Mouse (Mus musculus) urinary bladder, postnatal 14 days (tissue): ENCODE results near the gene Hsd17b11.
A peak's percentile ranks its signal among the peaks of the same experiment; 100 is the strongest.
"Not testable (repeated sequence)": the region's sequence is repeated elsewhere in the genome, so short reads cannot be mapped to it uniquely, and the experiment has no call there.

Source experiments
- DNase-seq: peaks from one replicate; pipeline ENCODE4 v3.0.0; 2021; ENCODE audit warnings: low spot score

The Hsd17b11 gene

GRCm38 (mm10) chr5:104035824-104036223 is 14.1 kb upstream of the Hsd17b11 start:
- no peak for DNase-seq

- DNase-seq = no peak
Measured at GRCm38 (mm10) chr5:104035066-104035465, 13.3 kb upstream of the Hsd17b11 start.

GRCm38 (mm10) chr5:104032434-104033097 is 10.8 kb upstream of the Hsd17b11 start:
- no peak for DNase-seq

DNA sequence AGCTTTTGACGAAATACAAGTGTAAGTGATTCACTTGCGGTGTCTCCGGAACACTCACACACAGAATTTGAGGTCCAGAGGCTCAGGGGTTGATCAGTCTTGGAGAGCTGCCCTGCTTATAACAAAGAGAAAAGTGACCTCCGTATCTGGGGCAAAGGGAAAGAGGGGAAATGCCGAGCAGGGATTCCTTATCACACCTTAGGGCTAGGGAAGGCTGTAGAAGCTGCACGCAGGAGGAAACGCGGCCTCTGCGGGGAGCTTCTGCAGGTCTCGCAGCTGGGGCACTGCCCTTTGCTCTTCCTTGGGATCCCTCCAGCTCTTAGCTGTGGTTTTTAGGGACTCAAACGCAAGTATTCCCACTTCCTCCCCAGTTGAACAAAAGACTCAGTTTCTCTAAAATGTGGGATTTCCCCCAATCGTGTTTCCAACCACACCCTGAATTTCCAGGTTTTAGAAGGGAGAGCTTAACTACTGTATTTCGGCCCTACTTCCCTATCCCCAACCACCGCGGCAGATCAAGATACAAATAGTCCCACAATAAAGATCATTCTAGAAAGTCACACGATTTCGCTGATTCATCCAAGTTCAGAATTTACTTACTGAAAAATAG is 3.6 kb upstream of the Hsd17b11 start:
- no peak for DNase-seq

DNA sequence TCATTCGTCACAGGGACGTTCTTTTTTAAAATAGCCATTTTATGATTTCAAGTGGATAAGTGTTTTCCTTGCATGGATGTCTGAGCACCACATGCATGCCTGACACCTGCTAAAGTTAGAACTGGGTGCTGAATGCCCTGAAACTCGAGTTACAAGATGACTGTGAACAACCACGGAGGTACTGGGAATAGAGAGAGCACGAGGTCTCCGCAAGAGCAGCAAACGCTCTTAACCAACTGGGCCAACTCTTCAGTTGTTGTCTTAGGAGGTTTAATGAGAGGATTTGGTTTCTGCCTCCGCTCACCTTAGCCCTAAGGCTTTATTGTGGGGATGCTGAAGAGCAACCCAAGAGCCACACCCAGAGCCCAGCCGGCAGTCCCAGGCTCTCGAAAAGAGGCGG is 3.0 kb upstream of the Hsd17b11 start:
- no peak for DNase-seq

GRCm38 (mm10) chr5:104024193-104024592 is 2.5 kb upstream of the Hsd17b11 start:
- not testable (repeated sequence) for DNase-seq

GRCm38 (mm10) chr5:104023289-104024020 is 1.7 kb upstream of the Hsd17b11 start:
- DNase-seq = no peak

- DNase-seq = no peak
Measured at GRCm38 (mm10) chr5:104022558-104022957, 839 bp upstream of the Hsd17b11 start.

DNA sequence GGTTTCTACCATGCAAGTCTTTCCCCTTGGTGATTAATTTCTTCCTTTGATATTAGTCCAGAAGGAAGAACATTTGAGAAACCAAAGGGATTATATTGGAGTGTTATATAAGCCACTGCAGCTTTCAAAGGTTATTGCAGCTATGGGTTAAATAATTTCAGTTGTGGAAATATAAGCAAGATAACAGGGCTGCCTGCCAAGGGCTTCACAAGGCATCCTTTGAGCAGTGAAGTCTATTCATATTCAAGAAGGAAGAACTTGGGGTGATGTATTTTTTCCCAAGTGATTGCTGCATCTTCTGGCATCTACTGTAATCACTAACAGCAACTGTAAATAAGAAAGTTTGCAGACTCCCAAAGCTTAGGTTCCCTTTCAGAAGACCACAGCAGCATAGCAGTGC is 10.3 kb downstream of the Hsd17b11 start:
- no peak for DNase-seq

GRCm38 (mm10) chr5:104010261-104010660 is 11.5 kb downstream of the Hsd17b11 start:
- no peak for DNase-seq

DNA sequence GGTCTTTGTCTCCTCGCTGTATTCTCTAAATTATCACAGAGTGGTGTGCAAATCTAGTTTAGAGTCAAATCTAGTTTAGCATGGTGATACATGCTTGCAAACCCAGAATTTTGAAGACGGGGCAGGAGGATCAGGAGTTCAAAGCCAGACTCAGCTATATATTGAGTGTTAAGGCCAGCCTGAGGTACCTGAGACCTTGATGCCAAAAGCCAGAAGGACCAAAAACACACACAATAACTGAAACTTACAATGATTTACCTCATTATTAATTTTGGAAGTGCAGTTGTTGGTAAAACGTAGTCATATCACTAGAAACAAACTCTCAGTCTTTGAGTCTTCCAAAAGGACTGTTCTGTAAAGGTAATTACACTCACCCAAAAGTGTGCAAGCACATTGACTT is 12.3 kb downstream of the Hsd17b11 start:
- DNase-seq = no peak

DNA sequence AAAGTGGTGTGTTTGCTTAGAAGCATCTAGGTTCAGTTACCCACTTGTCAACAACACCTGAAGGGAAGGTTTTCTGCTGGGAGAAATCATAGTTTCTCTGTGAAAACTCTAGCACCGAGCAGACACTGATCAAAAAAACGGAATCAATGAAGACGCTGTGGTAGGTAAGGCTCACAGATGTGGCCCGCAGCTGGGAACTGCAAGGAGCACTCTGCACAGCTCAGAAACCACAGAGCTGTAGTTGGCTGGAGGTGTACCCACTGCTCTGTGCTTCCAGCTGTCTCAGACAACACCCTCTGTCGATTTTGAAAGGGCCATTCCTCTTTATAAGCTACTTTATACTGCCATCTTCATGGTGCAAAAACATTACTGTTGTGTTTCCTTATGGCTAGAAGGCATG is 13.9 kb downstream of the Hsd17b11 start:
- no peak for DNase-seq

GRCm38 (mm10) chr5:104006811-104007210 is 14.9 kb downstream of the Hsd17b11 start:
- DNase-seq = no peak

DNA sequence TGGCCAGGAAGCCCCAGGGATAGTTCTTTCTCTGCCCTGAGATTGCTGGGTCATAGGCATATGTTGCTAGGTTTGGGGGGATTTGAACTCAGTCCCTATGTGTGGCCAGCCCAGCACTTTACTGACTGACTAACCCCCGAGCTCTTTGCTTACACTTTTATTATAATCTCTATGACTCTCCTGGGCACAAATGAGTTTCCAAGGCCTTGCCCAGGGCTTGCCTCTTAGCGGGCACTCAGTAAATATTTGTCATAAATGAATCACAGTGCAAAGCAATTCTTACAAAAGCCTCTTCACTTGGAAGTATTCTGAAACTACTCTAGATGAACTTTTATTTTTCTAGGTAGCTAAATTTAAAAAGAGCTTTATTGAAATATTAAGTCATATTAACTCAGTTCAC is 17.8 kb downstream of the Hsd17b11 start:
- DNase-seq = no peak

GRCm38 (mm10) chr5:104003256-104003931 is 18.3 kb downstream of the Hsd17b11 start:
- DNase-seq = no peak

GRCm38 (mm10) chr5:104002549-104003255 is 19.0 kb downstream of the Hsd17b11 start:
- no peak for DNase-seq

DNA sequence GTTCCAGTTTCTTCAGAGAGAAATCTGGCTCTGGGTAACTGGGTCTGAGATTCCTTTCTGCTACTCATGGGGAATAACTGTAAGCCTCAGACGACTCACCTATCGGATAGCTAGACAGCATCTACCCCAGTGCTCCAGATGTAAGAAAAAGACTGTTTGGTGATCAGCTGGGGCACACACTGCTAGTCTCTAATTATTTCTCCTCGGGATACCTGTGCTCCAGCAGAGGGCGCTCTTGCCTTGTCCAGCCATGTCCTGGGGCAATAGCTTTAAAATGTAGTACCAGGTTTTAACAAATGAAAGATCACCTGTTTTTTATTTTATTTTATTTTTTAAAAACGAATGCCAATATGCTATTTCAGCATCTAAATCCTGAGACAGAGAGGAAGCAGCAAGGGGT is 22.0 kb downstream of the Hsd17b11 start:
- peak; percentile 86 for DNase-seq

DNA sequence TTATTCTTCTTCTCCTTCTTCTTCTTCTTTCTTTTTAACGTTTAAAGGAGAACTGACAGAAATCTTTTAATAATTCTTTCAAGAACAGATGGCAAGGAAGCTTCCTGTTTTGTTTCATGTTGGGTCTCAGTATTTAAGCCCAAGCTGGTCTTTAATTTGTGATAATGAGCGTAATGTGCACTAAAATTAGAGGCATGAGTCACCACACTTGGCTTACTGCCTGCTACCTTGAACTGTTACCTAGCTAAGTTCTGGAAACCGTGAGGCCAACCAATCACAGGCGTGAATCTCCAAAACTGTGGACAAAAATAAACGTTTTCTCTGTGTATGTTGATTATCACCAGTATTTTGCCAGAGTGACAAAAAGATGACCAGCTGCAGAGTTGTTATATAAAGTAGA is 23.0 kb downstream of the Hsd17b11 start:
- peak; percentile 34 for DNase-seq

GRCm38 (mm10) chr5:103995181-103995580 is 26.5 kb downstream of the Hsd17b11 start:
- no peak for DNase-seq

- no peak for DNase-seq
Measured at GRCm38 (mm10) chr5:103994669-103995068, 27.1 kb downstream of the Hsd17b11 start.

- no peak for DNase-seq
Measured at GRCm38 (mm10) chr5:103993601-103994000, 28.1 kb downstream of the Hsd17b11 start.

GRCm38 (mm10) chr5:103992831-103993230 is 28.9 kb downstream of the Hsd17b11 start:
- DNase-seq = no peak
